Mouse (Mus musculus): ENCODE measurements around the gene Rbfox1. TPM values are rescaled to one million over a fixed set of nuclear protein-coding genes. Genes with fewer than 3 reads are reported as not detected.

The Rbfox1 gene
- polyA plus RNA-seq, 1 experiment from 2014 or later, result 0.32 TPM

DNA sequence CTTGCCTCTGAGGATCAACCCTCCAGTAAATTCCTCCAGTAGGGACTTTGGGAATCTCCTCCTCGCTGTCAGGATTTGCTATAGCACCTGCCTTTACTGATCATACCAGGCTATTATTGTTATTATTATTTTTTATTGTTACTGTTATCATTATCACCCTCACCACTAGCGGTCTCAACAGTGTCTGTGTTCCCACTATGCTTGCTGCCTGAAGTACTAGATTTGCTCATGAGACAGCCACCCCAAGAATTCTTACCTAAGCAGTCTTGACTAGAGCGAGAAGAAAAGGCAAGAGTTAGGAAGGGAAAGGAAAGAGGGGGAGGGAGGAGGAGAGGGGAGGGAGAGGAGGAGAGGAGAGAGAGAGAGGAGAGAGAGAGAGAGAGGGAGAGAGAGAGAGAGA lies 954.9 kb downstream of the Rbfox1 start:
- no peak overlapping the region for H3K4me2 ChIP-seq
- no peaks in the 10 kb centered on the region for H3K4me1 ChIP-seq (replicated peaks)
- ATAC-seq (ENCODE audit: insufficient read depth), result no peak
- H3K4me3 ChIP-seq (replicated peaks), result no peak overlapping the region
- WGBS (ENCODE audit: insufficient replicate concordance), result 46% methylated on average over 3 of the region's 3 CpGs
- no peaks in the 10 kb centered on the region for H3K9me3 ChIP-seq (replicated peaks)
- H3K36me3 ChIP-seq (replicated peaks), result no peaks in the 10 kb centered on the region
- no peaks in the 10 kb centered on the region for H3K27me3 ChIP-seq
- H3K27ac ChIP-seq (replicated peaks), result no peak overlapping the region
- H3K9ac ChIP-seq, result no peak overlapping the region

GRCm38 (mm10) chr16:6840461-6840860 lies 955.3 kb downstream of the Rbfox1 start:
- no peaks in the 10 kb centered on the region for H3K4me1 ChIP-seq (replicated peaks)
- WGBS (ENCODE audit: insufficient replicate concordance), result 60% methylated on average over 7 of the region's 7 CpGs
- ATAC-seq (ENCODE audit: insufficient read depth), result no peak
- no peak overlapping the region for H3K9ac ChIP-seq
- no peaks in the 10 kb centered on the region for H3K36me3 ChIP-seq (replicated peaks)
- H3K4me2 ChIP-seq, result no peak overlapping the region
- H3K9me3 ChIP-seq (replicated peaks), result no peaks in the 10 kb centered on the region
- no peaks in the 10 kb centered on the region for H3K27me3 ChIP-seq
- no peak overlapping the region for H3K4me3 ChIP-seq (replicated peaks)
- no peak overlapping the region for H3K27ac ChIP-seq (replicated peaks)

DNA sequence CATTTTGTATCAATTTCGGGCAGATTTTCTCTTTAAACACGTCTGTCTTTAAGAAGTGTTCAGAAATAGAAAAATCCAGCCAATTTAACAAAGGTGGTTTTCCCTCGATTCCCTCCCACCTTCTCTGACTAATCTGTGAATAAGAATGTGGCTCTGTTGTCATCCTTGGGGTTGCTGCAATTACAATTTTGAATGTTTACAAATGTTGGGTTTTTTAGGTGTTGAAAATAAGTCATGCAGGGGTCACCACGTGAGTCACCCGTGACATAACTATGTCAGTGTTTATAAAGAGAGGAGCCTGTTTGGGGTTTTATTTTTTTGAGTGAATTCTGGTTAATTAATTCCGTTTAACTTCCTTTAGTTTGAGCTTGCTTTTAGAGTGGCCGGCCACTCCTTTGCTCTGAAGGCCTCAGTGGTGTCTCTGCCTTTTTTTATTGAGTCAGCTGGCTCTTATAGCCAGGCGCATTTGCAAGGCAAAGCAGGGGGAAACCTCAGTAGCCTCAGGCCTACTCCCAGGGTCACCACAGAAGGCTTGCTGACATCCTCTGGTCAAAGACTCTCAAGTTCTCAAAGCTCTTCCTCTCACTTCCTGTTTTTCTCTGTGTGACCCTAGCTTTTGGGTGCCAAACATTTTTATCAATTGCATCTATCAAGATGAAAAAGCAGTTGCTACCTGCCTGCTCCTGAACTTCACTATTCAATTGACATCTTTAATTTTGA lies 957.1 kb downstream of the Rbfox1 start:
- Histone ChIP-seq H3K27me3 (no peaks in the 10 kb centered on the region), H3K4me2 (no peak overlapping the region), H3K9ac (no peak overlapping the region), H3K9me3 (replicated peaks) (no peaks in the 10 kb centered on the region), H3K36me3 (replicated peaks) (no peaks in the 10 kb centered on the region), H3K4me3 (replicated peaks) (no peak overlapping the region), H3K27ac (replicated peaks) (no peak overlapping the region), H3K4me1 (replicated peaks) (no peaks in the 10 kb centered on the region)
- 35% methylated on average over 8 of the region's 8 CpGs for WGBS (ENCODE audit: insufficient replicate concordance)
- ATAC-seq (ENCODE audit: insufficient read depth), result no peak

GRCm38 (mm10) chr16:6844659-6845058 lies 959.5 kb downstream of the Rbfox1 start:
- Histone ChIP-seq H3K27ac (replicated peaks) (no peak overlapping the region), H3K4me1 (replicated peaks) (no peaks in the 10 kb centered on the region), H3K4me2 (no peak overlapping the region), H3K4me3 (replicated peaks) (no peak overlapping the region), H3K36me3 (replicated peaks) (no peaks in the 10 kb centered on the region), H3K27me3 (no peaks in the 10 kb centered on the region), H3K9ac (no peak overlapping the region), H3K9me3 (replicated peaks) (no peaks in the 10 kb centered on the region)
- no peak for ATAC-seq (ENCODE audit: insufficient read depth)
- 21% methylated on average over 4 of the region's 4 CpGs for WGBS (ENCODE audit: insufficient replicate concordance)

DNA sequence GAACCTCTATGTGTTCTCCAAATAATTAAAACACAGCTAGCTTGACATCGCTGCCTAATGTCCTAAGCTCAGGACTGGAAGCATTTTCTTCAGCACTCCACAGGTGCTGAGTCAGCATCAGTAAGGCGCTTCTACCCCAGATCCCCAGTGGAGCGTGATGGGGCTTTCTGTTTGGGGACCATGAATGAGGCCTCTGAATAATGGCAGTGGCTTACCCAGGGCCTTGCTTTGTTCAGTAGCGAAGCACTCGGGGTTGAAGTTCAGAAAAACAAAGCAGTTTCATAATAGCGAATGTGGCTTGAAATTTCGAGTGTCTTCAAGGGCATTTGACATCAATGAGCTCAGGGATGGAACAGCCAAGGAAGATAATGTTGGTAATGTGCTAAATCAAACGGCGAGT lies 966.2 kb downstream of the Rbfox1 start:
- ATAC-seq (ENCODE audit: insufficient read depth), result no peak
- Histone ChIP-seq H3K4me3 (replicated peaks) (no peak overlapping the region), H3K4me2 (no peak overlapping the region), H3K36me3 (replicated peaks) (no peaks in the 10 kb centered on the region), H3K27ac (replicated peaks) (no peak overlapping the region), H3K4me1 (replicated peaks) (no peaks in the 10 kb centered on the region), H3K9me3 (replicated peaks) (no peaks in the 10 kb centered on the region), H3K27me3 (no peaks in the 10 kb centered on the region), H3K9ac (no peak overlapping the region)
- WGBS (ENCODE audit: insufficient replicate concordance), result 62% methylated on average over 9 of the region's 9 CpGs

GRCm38 (mm10) chr16:6853796-6854195 lies 968.6 kb downstream of the Rbfox1 start:
- H3K9ac ChIP-seq, result no peak overlapping the region
- no peaks in the 10 kb centered on the region for H3K27me3 ChIP-seq
- no peak overlapping the region for H3K4me2 ChIP-seq
- no peak overlapping the region for H3K27ac ChIP-seq (replicated peaks)
- WGBS (ENCODE audit: insufficient replicate concordance), result 64% methylated on average over 2 of the region's 2 CpGs
- ATAC-seq (ENCODE audit: insufficient read depth), result no peak
- H3K4me1 ChIP-seq (replicated peaks), result no peaks in the 10 kb centered on the region
- H3K36me3 ChIP-seq (replicated peaks), result no peaks in the 10 kb centered on the region
- no peaks in the 10 kb centered on the region for H3K9me3 ChIP-seq (replicated peaks)
- H3K4me3 ChIP-seq (replicated peaks), result no peak overlapping the region

- H3K27me3 ChIP-seq, result no peaks in the 10 kb centered on the region
- no peaks in the 10 kb centered on the region for H3K4me1 ChIP-seq (replicated peaks)
- no peak for ATAC-seq (ENCODE audit: insufficient read depth)
- no peak overlapping the region for H3K27ac ChIP-seq (replicated peaks)
- H3K9ac ChIP-seq, result no peak overlapping the region
- 66% methylated on average over 2 of the region's 2 CpGs for WGBS (ENCODE audit: insufficient replicate concordance)
- H3K9me3 ChIP-seq (replicated peaks), result no peaks in the 10 kb centered on the region
- no peaks in the 10 kb centered on the region for H3K36me3 ChIP-seq (replicated peaks)
- H3K4me2 ChIP-seq, result no peak overlapping the region
- no peak overlapping the region for H3K4me3 ChIP-seq (replicated peaks)
These were observed 976.5 kb downstream of the Rbfox1 start for GRCm38 (mm10) chr16:6861656-6862055.

DNA sequence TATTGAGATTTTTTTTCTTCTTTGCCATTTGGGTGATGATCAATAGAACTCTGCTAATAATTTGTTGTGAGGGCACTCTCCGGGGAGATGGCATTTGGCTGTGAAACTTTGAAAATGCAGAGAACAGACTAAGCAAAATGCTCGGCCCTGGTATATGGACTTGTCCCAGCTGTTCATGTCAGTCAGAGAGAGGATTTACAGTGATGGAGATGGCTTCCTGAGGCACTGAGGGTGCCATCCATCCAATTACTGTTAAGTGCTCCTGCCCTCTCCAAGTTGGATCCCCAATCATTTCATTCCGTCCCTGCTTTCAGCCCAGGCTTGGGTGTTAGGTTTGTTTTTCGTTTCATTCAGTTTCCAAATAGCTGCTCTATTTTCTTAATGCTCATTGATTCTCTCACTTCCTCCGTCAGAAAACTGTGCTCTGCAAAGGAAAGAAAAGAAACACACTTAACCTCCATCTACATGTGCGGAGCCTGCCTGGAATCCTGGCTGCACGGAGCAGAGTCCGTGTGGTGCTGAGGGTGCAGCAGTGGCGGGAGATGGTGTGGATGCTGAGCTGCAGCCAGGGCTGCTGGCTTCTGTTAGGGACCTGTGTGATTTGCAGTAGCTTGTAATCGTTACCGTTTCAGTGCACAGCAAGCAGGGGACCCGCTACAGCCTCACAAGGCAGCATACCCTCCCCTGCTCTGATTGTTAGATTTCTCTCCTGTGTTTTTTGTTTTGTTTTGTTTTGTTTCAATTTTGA lies 997.7 kb downstream of the Rbfox1 start:
- H3K4me1 ChIP-seq (replicated peaks), result no peaks in the 10 kb centered on the region
- no peak overlapping the region for H3K4me3 ChIP-seq (replicated peaks)
- WGBS (ENCODE audit: insufficient replicate concordance), result 39% methylated on average over 12 of the region's 12 CpGs
- no peaks in the 10 kb centered on the region for H3K27me3 ChIP-seq
- no peaks in the 10 kb centered on the region for H3K36me3 ChIP-seq (replicated peaks)
- no peak overlapping the region for H3K9ac ChIP-seq
- no peak overlapping the region for H3K27ac ChIP-seq (replicated peaks)
- H3K9me3 ChIP-seq (replicated peaks), result no peaks in the 10 kb centered on the region
- H3K4me2 ChIP-seq, result no peak overlapping the region
- ATAC-seq (ENCODE audit: insufficient read depth), result no peak

GRCm38 (mm10) chr16:6883798-6884197 lies 998.6 kb downstream of the Rbfox1 start:
- Histone ChIP-seq H3K27ac (replicated peaks) (no peak overlapping the region), H3K4me1 (replicated peaks) (no peaks in the 10 kb centered on the region), H3K9me3 (replicated peaks) (no peaks in the 10 kb centered on the region), H3K36me3 (replicated peaks) (no peaks in the 10 kb centered on the region), H3K4me3 (replicated peaks) (no peak overlapping the region), H3K4me2 (no peak overlapping the region), H3K27me3 (no peaks in the 10 kb centered on the region), H3K9ac (no peak overlapping the region)
- WGBS (ENCODE audit: insufficient replicate concordance), result 25% methylated on average over 1 of the region's 1 CpGs
- no peak for ATAC-seq (ENCODE audit: insufficient read depth)

DNA sequence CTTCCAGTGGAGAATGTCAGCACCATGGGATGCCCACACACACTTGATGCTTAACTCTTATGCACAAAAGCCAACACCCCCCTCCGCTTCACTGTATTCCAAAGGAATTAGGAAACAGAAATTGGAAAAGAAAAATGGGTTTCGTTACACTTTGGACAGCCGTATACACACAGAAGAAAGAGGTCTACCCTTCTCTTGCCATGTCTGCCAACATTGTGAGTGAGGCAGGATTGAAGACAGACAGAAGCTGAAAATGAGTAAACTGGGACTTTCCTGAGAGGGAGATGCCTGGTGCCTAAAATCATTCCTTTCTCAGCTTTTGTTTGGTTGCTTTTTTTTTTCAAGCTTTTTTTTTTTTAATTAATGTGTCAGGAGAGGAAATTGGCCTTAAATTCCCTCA lies 1000.5 kb downstream of the Rbfox1 start:
- Histone ChIP-seq H3K4me1 (replicated peaks) (no peaks in the 10 kb centered on the region), H3K27ac (replicated peaks) (no peak overlapping the region), H3K4me2 (no peak overlapping the region), H3K4me3 (replicated peaks) (no peak overlapping the region), H3K36me3 (replicated peaks) (no peaks in the 10 kb centered on the region), H3K9ac (no peak overlapping the region), H3K27me3 (no peaks in the 10 kb centered on the region), H3K9me3 (replicated peaks) (no peaks in the 10 kb centered on the region)
- WGBS (ENCODE audit: insufficient replicate concordance), result 73% methylated on average over 3 of the region's 3 CpGs
- ATAC-seq (ENCODE audit: insufficient read depth), result no peak

GRCm38 (mm10) chr16:6889221-6889620 lies 1004.1 kb downstream of the Rbfox1 start:
- no peaks in the 10 kb centered on the region for H3K4me1 ChIP-seq (replicated peaks)
- 6% methylated on average over 4 of the region's 4 CpGs for WGBS (ENCODE audit: insufficient replicate concordance)
- no peaks in the 10 kb centered on the region for H3K9me3 ChIP-seq (replicated peaks)
- no peaks in the 10 kb centered on the region for H3K27me3 ChIP-seq
- H3K9ac ChIP-seq, result no peak overlapping the region
- no peaks in the 10 kb centered on the region for H3K36me3 ChIP-seq (replicated peaks)
- H3K27ac ChIP-seq (replicated peaks), result no peak overlapping the region
- H3K4me3 ChIP-seq (replicated peaks), result no peak overlapping the region
- no peak for ATAC-seq (ENCODE audit: insufficient read depth)
- no peak overlapping the region for H3K4me2 ChIP-seq

All from liver, embryonic 15.5 days (tissue).